Mouse (Mus musculus) limb, embryonic 13.5 days (tissue): ENCODE data around the gene Casz1. TPM values are rescaled to one million over a fixed set of nuclear protein-coding genes. Genes with fewer than 3 reads are reported as not detected.
A peak's percentile ranks its signal among the peaks of the same experiment; 100 is the strongest.

Experiments used
- ATAC-seq: fragments of 200-750 bp; cut with Nextera tagmentation; 2 replicates; pipeline ENCODE4 v1.8.0; 2017; ENCODE audit warnings: low read depth, moderate number of reproducible peaks, moderate TSS enrichment; ENCODE audit not compliant: low FRiP score
- H3K27ac ChIP-seq: fragments of 300-500 bp; sonication (generic); 2 replicates; pipeline ENCODE4 v1.5.1; 2015; ENCODE audit warnings: inconsistent platforms, mild to moderate bottlenecking, moderate library complexity
- H3K27me3 ChIP-seq: fragments of 300-500 bp; sonication (generic); 2 replicates; pipeline ENCODE4 v1.6.1; 2015; ENCODE audit warnings: mild to moderate bottlenecking, inconsistent platforms
- H3K36me3 ChIP-seq: fragments of 300-500 bp; sonication (generic); 2 replicates; pipeline ENCODE4 v1.6.1; 2015; ENCODE audit warnings: inconsistent platforms, mild to moderate bottlenecking, moderate library complexity
- H3K4me1 ChIP-seq: fragments of 300-500 bp; sonication (generic); 2 replicates; pipeline ENCODE4 v1.6.1; 2015; ENCODE audit warnings: inconsistent platforms
- H3K4me2 ChIP-seq: fragments of 300-500 bp; sonication (generic); replicated peaks from 2 replicates; pipeline ENCODE4 v1.6.1; 2015; ENCODE audit warnings: inconsistent platforms, mild to moderate bottlenecking, moderate library complexity
- H3K4me3 ChIP-seq: fragments of 300-500 bp; sonication (generic); 2 replicates; pipeline ENCODE4 v1.5.1; 2015; ENCODE audit warnings: moderate library complexity, mild to moderate bottlenecking, inconsistent platforms
- H3K9ac ChIP-seq: fragments of 300-500 bp; sonication (generic); 2 replicates; pipeline ENCODE4 v1.6.1; 2015; ENCODE audit warnings: mild to moderate bottlenecking, inconsistent platforms
- H3K9me3 ChIP-seq: fragments of 300-500 bp; sonication (generic); 2 replicates; pipeline ENCODE4 v1.6.1; 2016; ENCODE audit warnings: inconsistent platforms
- WGBS: fragments of 180-500 bp; shearing (Covaris S2); methylation state at CpG from one replicate; pipeline ENCODE4 v1.1.7; 2015; 5-methylcytosine and 5-hydroxymethylcytosine counted together
- polyA plus RNA-seq: library from polyadenylated mRNA; unstranded; fragments of >200 nt; fragmentation: Nextera tagmentation; extraction: Ambion mirVana; gene quantifications from 2 replicates; pipeline ENCODE4 v1.2.1, GENCODE M21; 2015

The Casz1 gene
- polyA plus RNA-seq, 1 experiment from 2014 or later, result 4.1 TPM

- Histone ChIP-seq H3K9ac (no peak overlapping the region), H3K27me3 (peaks cover 18% of the 10 kb centered on the region), H3K27ac (no peak overlapping the region), H3K4me2 (no peak overlapping the region), H3K36me3 (no peaks in the 10 kb centered on the region), H3K4me3 (no peak overlapping the region), H3K9me3 (no peaks in the 10 kb centered on the region), H3K4me1 (peaks cover 33% of the 10 kb centered on the region)
- ATAC-seq, result no peak
- 61% methylated on average over 7 of the region's 7 CpGs for WGBS
These were observed 26.1 kb downstream of the Casz1 start for GRCm38 (mm10) chr4:148830350-148830749.

- Histone ChIP-seq H3K4me3 (no peak overlapping the region), H3K4me2 (no peak overlapping the region), H3K4me1 (peaks cover 47% of the 10 kb centered on the region), H3K27ac (no peak overlapping the region), H3K9ac (no peak overlapping the region), H3K27me3 (peaks cover 3% of the 10 kb centered on the region; the same call in 1 of the 2 replicates), H3K9me3 (no peaks in the 10 kb centered on the region), H3K36me3 (no peaks in the 10 kb centered on the region)
- no peak for ATAC-seq
- WGBS, result 71% methylated on average over 21 of the region's 21 CpGs
These were observed 29.2 kb downstream of the Casz1 start for GRCm38 (mm10) chr4:148833245-148833990.

DNA sequence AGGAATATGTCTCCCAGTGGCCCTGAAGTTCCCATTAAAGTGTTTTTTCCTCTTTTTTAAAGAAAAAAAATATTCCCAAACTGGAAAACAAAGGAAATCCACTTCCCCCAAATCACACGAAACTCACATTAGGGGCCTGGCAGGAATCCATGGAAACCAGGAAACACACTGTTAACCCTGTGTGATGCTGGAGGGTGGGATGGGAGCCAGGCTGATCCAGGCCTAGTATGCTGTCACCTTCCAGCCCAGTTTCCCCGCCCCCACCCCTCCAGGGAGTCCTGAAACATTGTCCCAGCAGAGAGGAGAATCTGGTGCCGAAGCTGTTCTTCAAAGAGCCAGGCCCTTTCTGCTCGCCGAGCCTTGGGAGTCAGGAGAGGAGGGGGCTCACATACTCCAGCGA lies 32.2 kb downstream of the Casz1 start:
- 0 out of 2 replicates have a peak overlapping the region, but pooled peaks have one; percentile 4 for H3K4me2 ChIP-seq
- peaks cover 8% of the 10 kb centered on the region; the same call in 1 of the 2 replicates for H3K27me3 ChIP-seq
- peak overlapping the region; percentile 35; the same call in 1 of the 2 replicates for H3K9ac ChIP-seq
- WGBS, result 34% methylated on average over 6 of the region's 6 CpGs
- H3K4me1 ChIP-seq, result peaks cover 47% of the 10 kb centered on the region
- no peak overlapping the region for H3K4me3 ChIP-seq
- H3K36me3 ChIP-seq, result no peaks in the 10 kb centered on the region
- H3K27ac ChIP-seq, result peak overlapping the region; percentile 52
- no peaks in the 10 kb centered on the region for H3K9me3 ChIP-seq
- no peak for ATAC-seq

- H3K9me3 ChIP-seq, result no peaks in the 10 kb centered on the region
- H3K4me2 ChIP-seq, result 0 out of 2 replicates have a peak overlapping the region, but pooled peaks have one; percentile 4
- ATAC-seq, result no peak
- peak overlapping the region; percentile 52 for H3K27ac ChIP-seq
- peaks cover 47% of the 10 kb centered on the region for H3K4me1 ChIP-seq
- 56% methylated on average over 9 of the region's 9 CpGs for WGBS
- no peak overlapping the region for H3K4me3 ChIP-seq
- H3K36me3 ChIP-seq, result no peaks in the 10 kb centered on the region
- peaks cover 13% of the 10 kb centered on the region; the same call in 1 of the 2 replicates for H3K27me3 ChIP-seq
- no peak overlapping the region for H3K9ac ChIP-seq
These were observed 32.8 kb downstream of the Casz1 start for GRCm38 (mm10) chr4:148837046-148837445.

DNA sequence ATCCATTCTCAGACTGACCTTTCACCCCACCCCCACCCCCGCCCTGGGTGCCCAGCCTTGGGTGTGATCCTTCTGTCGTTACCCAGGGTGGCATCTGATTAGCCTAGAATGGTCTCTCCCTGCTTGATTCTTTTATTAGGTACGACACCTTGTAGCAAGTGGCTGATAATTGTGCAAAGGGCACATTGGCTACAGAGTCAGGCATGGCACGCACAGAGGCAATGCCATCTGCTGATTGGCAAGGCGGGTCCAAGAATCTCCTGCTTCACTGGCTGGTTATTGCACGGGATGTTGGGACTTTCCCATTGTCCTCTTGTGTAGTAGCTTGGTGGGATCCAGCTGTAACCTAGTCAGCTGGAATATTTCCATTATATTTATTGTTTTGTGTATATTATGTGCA lies 33.4 kb downstream of the Casz1 start:
- ATAC-seq, result no peak
- Histone ChIP-seq H3K4me1 (peaks cover 47% of the 10 kb centered on the region), H3K36me3 (no peaks in the 10 kb centered on the region), H3K27me3 (peaks cover 18% of the 10 kb centered on the region), H3K4me3 (no peak overlapping the region), H3K27ac (no peak overlapping the region; the same call in 1 of the 2 replicates), H3K9me3 (no peaks in the 10 kb centered on the region), H3K4me2 (no peak overlapping the region), H3K9ac (0 out of 2 replicates have a peak overlapping the region, but pooled peaks have one; percentile 13)
- WGBS, result 84% methylated on average over 6 of the region's 6 CpGs

GRCm38 (mm10) chr4:148842302-148842701 lies 38.1 kb downstream of the Casz1 start:
- Histone ChIP-seq H3K36me3 (no peaks in the 10 kb centered on the region), H3K4me1 (peaks cover 13% of the 10 kb centered on the region), H3K4me3 (no peak overlapping the region), H3K4me2 (no peak overlapping the region), H3K9ac (no peak overlapping the region), H3K9me3 (no peaks in the 10 kb centered on the region), H3K27ac (no peak overlapping the region), H3K27me3 (peaks cover 48% of the 10 kb centered on the region)
- no peak for ATAC-seq
- WGBS, result 56% methylated on average over 6 of the region's 6 CpGs

- peaks cover 68% of the 10 kb centered on the region for H3K27me3 ChIP-seq
- H3K9ac ChIP-seq, result no peak overlapping the region
- 42% methylated on average over 7 of the region's 7 CpGs for WGBS
- H3K4me2 ChIP-seq, result no peak overlapping the region
- no peak overlapping the region for H3K4me3 ChIP-seq
- H3K36me3 ChIP-seq, result no peaks in the 10 kb centered on the region
- no peak overlapping the region for H3K27ac ChIP-seq
- H3K4me1 ChIP-seq, result peaks cover 15% of the 10 kb centered on the region
- H3K9me3 ChIP-seq, result no peaks in the 10 kb centered on the region
- ATAC-seq, result no peak
These were observed 40.7 kb downstream of the Casz1 start for GRCm38 (mm10) chr4:148844921-148845320.

- Histone ChIP-seq H3K4me3 (no peak overlapping the region), H3K27ac (no peak overlapping the region), H3K4me1 (peaks cover 27% of the 10 kb centered on the region), H3K9me3 (no peaks in the 10 kb centered on the region), H3K36me3 (no peaks in the 10 kb centered on the region), H3K27me3 (peaks cover 72% of the 10 kb centered on the region), H3K4me2 (peak overlapping the region; percentile 36), H3K9ac (no peak overlapping the region)
- 54% methylated on average over 9 of the region's 9 CpGs for WGBS
- no peak for ATAC-seq
These were observed 42.0 kb downstream of the Casz1 start for GRCm38 (mm10) chr4:148846203-148846602.

- peaks cover 32% of the 10 kb centered on the region for H3K4me1 ChIP-seq
- H3K4me3 ChIP-seq, result no peak overlapping the region
- ATAC-seq, result no peak
- H3K36me3 ChIP-seq, result no peaks in the 10 kb centered on the region
- H3K9ac ChIP-seq, result no peak overlapping the region
- H3K4me2 ChIP-seq, result peak overlapping the region; percentile 36
- H3K27me3 ChIP-seq, result peaks cover 67% of the 10 kb centered on the region
- WGBS, result 47% methylated on average over 11 of the region's 11 CpGs
- no peak overlapping the region for H3K27ac ChIP-seq
- H3K9me3 ChIP-seq, result no peaks in the 10 kb centered on the region
These were observed 42.5 kb downstream of the Casz1 start for GRCm38 (mm10) chr4:148846724-148847123.

DNA sequence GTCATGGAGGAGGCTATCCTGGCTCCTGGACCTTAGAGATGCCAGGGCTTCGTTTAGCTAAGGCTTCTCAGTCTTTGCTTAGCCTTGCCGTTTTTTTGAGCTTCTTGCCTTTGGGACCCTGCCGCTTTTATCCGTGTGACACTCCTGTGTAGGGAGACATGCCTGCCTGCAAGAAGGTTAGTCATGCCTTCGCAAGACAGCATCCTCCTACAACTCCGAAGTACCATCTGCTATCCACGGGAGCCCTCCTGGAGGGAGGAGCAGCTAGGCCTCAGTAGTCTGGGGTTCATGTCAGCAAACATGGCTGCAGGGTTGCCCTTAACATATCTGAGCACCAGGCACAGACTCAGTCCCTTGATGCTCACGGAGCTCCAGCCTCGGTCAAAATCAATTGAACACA lies 43.4 kb downstream of the Casz1 start:
- no peaks in the 10 kb centered on the region for H3K36me3 ChIP-seq
- H3K9me3 ChIP-seq, result no peaks in the 10 kb centered on the region
- peaks cover 66% of the 10 kb centered on the region for H3K27me3 ChIP-seq
- no peak overlapping the region for H3K9ac ChIP-seq
- no peak overlapping the region for H3K27ac ChIP-seq
- 82% methylated on average over 9 of the region's 9 CpGs for WGBS
- peaks cover 42% of the 10 kb centered on the region for H3K4me1 ChIP-seq
- no peak overlapping the region for H3K4me3 ChIP-seq
- no peak overlapping the region for H3K4me2 ChIP-seq
- ATAC-seq, result no peak

DNA sequence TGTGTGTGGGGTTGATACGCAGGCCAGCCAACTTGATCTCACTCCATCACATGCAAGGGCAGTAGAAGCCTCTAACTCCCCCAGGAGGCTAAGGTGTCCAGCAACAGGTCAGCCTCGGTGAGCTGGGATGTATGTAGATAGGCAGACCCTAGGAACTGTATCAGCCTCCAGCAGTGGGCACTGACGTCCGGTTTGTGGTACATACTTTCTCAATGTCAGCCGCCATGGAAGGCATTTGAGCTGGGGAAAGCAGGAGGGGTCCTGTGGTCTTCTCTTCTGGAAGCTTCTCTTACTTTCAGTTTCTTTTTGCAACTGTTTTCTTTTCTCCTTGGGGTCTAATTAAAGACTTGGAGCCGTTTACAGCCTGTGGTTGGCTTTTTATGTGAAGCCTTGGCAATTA lies 45.2 kb downstream of the Casz1 start:
- no peak overlapping the region for H3K4me2 ChIP-seq
- no peak for ATAC-seq
- no peak overlapping the region for H3K4me3 ChIP-seq
- no peak overlapping the region for H3K27ac ChIP-seq
- H3K9me3 ChIP-seq, result no peaks in the 10 kb centered on the region
- H3K36me3 ChIP-seq, result no peaks in the 10 kb centered on the region
- peaks cover 53% of the 10 kb centered on the region for H3K4me1 ChIP-seq
- H3K9ac ChIP-seq, result no peak overlapping the region
- WGBS, result 51% methylated on average over 6 of the region's 6 CpGs
- peaks cover 55% of the 10 kb centered on the region for H3K27me3 ChIP-seq

GRCm38 (mm10) chr4:148853057-148853456 lies 48.8 kb downstream of the Casz1 start:
- H3K27ac ChIP-seq, result no peak overlapping the region
- H3K36me3 ChIP-seq, result no peaks in the 10 kb centered on the region
- WGBS, result 62% methylated on average over 4 of the region's 4 CpGs

GRCm38 (mm10) chr4:148854093-148854492 lies 49.9 kb downstream of the Casz1 start:
- peaks cover 50% of the 10 kb centered on the region for H3K4me1 ChIP-seq
- H3K27ac ChIP-seq, result no peak overlapping the region
- H3K4me2 ChIP-seq, result no peak overlapping the region
- no peak for ATAC-seq
- peaks cover 65% of the 10 kb centered on the region for H3K27me3 ChIP-seq
- no peaks in the 10 kb centered on the region for H3K36me3 ChIP-seq
- no peaks in the 10 kb centered on the region for H3K9me3 ChIP-seq
- WGBS, result 10% methylated on average over 2 of the region's 2 CpGs
- H3K4me3 ChIP-seq, result no peak overlapping the region
- H3K9ac ChIP-seq, result no peak overlapping the region

More at GRCm38 (mm10) chr4:148853057-148853456, 48.8 kb downstream of the Casz1 start:
- H3K27me3 ChIP-seq, result peaks cover 62% of the 10 kb centered on the region
- H3K4me2 ChIP-seq, result no peak overlapping the region
- H3K9me3 ChIP-seq, result no peaks in the 10 kb centered on the region
- H3K4me1 ChIP-seq, result peaks cover 50% of the 10 kb centered on the region
- no peak overlapping the region for H3K9ac ChIP-seq
- no peak overlapping the region for H3K4me3 ChIP-seq
- no peak for ATAC-seq
